Mouse (Mus musculus): ENCODE data around the gene Clnk. TPM values are rescaled to one million over a fixed set of nuclear protein-coding genes. Genes with fewer than 3 reads are reported as not detected.

Clnk gene
- total and polyA plus RNA-seq, 3 experiments, result not detected

- DNase-seq (ENCODE audit: low spot score), result no peak
- Histone ChIP-seq H3K36me3 (replicated peaks) (no peaks in the 10 kb centered on the region), H3K9me3 (replicated peaks) (peaks cover 18% of the 10 kb centered on the region), H3K4me3 (ENCODE audit: low read depth, low read length) (no peak overlapping the region), H3K27me3 (ENCODE audit: insufficient read depth, low read length) (no peaks in the 10 kb centered on the region), H3K4me1 (ENCODE audit: insufficient read depth, low read depth, low read length) (no peaks in the 10 kb centered on the region)
- TF ChIP-seq GATA1 (IDR thresholded peaks at IDR 0.05; ENCODE audit: borderline replicate concordance, low read length) (no peak), TAL1 (conservative IDR thresholded peaks at IDR 0.05; ENCODE audit: low read depth, low read length) (no peak), POLR2AphosphoS5 (IDR thresholded peaks at IDR 0.05; ENCODE audit: insufficient replicate concordance, low read depth, low read length) (no peak), GATA2 (IDR thresholded peaks at IDR 0.05; ENCODE audit: borderline replicate concordance, low read depth, low read length) (no peak), CTCF (IDR thresholded peaks at IDR 0.05; ENCODE audit: low read depth, low read length) (no peak)
- ATAC-seq (ENCODE audit: extremely low read depth, insufficient number of reproducible peaks, low FRiP score, poor library complexity, severe bottlenecking), result no peak
Measured at GRCm38 (mm10) chr5:38874931-38875330, 1.7 kb downstream of the Clnk start.

- no peak overlapping the region for H3K4me3 ChIP-seq (ENCODE audit: low read depth, low read length)
- no peak for TF ChIP-seq GATA1 (IDR thresholded peaks at IDR 0.05; ENCODE audit: borderline replicate concordance, low read length)
- TF ChIP-seq GATA2 (IDR thresholded peaks at IDR 0.05; ENCODE audit: borderline replicate concordance, low read depth, low read length), result no peak
- H3K4me1 ChIP-seq (ENCODE audit: insufficient read depth, low read depth, low read length), result no peaks in the 10 kb centered on the region
- no peak for ATAC-seq (ENCODE audit: extremely low read depth, insufficient number of reproducible peaks, low FRiP score, poor library complexity, severe bottlenecking)
- DNase-seq (ENCODE audit: low spot score), result no peak
- no peaks in the 10 kb centered on the region for H3K36me3 ChIP-seq (replicated peaks)
- H3K27me3 ChIP-seq (ENCODE audit: insufficient read depth, low read length), result no peaks in the 10 kb centered on the region
- peaks cover 18% of the 10 kb centered on the region for H3K9me3 ChIP-seq (replicated peaks)
Measured at GRCm38 (mm10) chr5:38872906-38873305, 3.7 kb downstream of the Clnk start.

- Histone ChIP-seq H3K4me1 (ENCODE audit: insufficient read depth, low read depth, low read length) (no peaks in the 10 kb centered on the region), H3K36me3 (replicated peaks) (no peaks in the 10 kb centered on the region), H3K9me3 (replicated peaks) (peaks cover 16% of the 10 kb centered on the region), H3K27me3 (ENCODE audit: insufficient read depth, low read length) (no peaks in the 10 kb centered on the region), H3K4me3 (ENCODE audit: low read depth, low read length) (no peak overlapping the region)
- DNase-seq (ENCODE audit: low spot score) (no peak), ATAC-seq (ENCODE audit: extremely low read depth, insufficient number of reproducible peaks, low FRiP score, poor library complexity, severe bottlenecking) (no peak)
- TF ChIP-seq CTCF (IDR thresholded peaks at IDR 0.05; ENCODE audit: low read depth, low read length) (no peak), GATA2 (IDR thresholded peaks at IDR 0.05; ENCODE audit: borderline replicate concordance, low read depth, low read length) (no peak), GATA1 (IDR thresholded peaks at IDR 0.05; ENCODE audit: borderline replicate concordance, low read length) (no peak), TAL1 (conservative IDR thresholded peaks at IDR 0.05; ENCODE audit: low read depth, low read length) (no peak), POLR2AphosphoS5 (IDR thresholded peaks at IDR 0.05; ENCODE audit: insufficient replicate concordance, low read depth, low read length) (no peak)
Measured at GRCm38 (mm10) chr5:38871591-38871990, 5.0 kb downstream of the Clnk start.

GRCm38 (mm10) chr5:38870485-38870884 lies 6.1 kb downstream of the Clnk start:
- ATAC-seq (ENCODE audit: extremely low read depth, insufficient number of reproducible peaks, low FRiP score, poor library complexity, severe bottlenecking) (no peak), DNase-seq (ENCODE audit: low spot score) (no peak)
- no peaks in the 10 kb centered on the region for H3K4me1 ChIP-seq (ENCODE audit: insufficient read depth, low read depth, low read length)
- TF ChIP-seq GATA1 (IDR thresholded peaks at IDR 0.05; ENCODE audit: borderline replicate concordance, low read length) (no peak), POLR2AphosphoS5 (IDR thresholded peaks at IDR 0.05; ENCODE audit: insufficient replicate concordance, low read depth, low read length) (no peak), GATA2 (IDR thresholded peaks at IDR 0.05; ENCODE audit: borderline replicate concordance, low read depth, low read length) (no peak), TAL1 (conservative IDR thresholded peaks at IDR 0.05; ENCODE audit: low read depth, low read length) (no peak), CTCF (IDR thresholded peaks at IDR 0.05; ENCODE audit: low read depth, low read length) (no peak)
- no peak overlapping the region for H3K4me3 ChIP-seq (ENCODE audit: low read depth, low read length)
- H3K36me3 ChIP-seq (replicated peaks), result no peaks in the 10 kb centered on the region
- H3K27me3 ChIP-seq (ENCODE audit: insufficient read depth, low read length), result no peaks in the 10 kb centered on the region
- peaks cover 14% of the 10 kb centered on the region for H3K9me3 ChIP-seq (replicated peaks)

GRCm38 (mm10) chr5:38869976-38870375 lies 6.6 kb downstream of the Clnk start:
- TF ChIP-seq CTCF (IDR thresholded peaks at IDR 0.05; ENCODE audit: low read depth, low read length), result no peak
- no peak for TF ChIP-seq TAL1 (conservative IDR thresholded peaks at IDR 0.05; ENCODE audit: low read depth, low read length)
- TF ChIP-seq GATA2 (IDR thresholded peaks at IDR 0.05; ENCODE audit: borderline replicate concordance, low read depth, low read length), result no peak
- TF ChIP-seq GATA1 (IDR thresholded peaks at IDR 0.05; ENCODE audit: borderline replicate concordance, low read length), result no peak
- no peak for TF ChIP-seq POLR2AphosphoS5 (IDR thresholded peaks at IDR 0.05; ENCODE audit: insufficient replicate concordance, low read depth, low read length)
- DNase-seq (ENCODE audit: low spot score) (no peak), ATAC-seq (ENCODE audit: extremely low read depth, insufficient number of reproducible peaks, low FRiP score, poor library complexity, severe bottlenecking) (no peak)
- H3K27me3 ChIP-seq (ENCODE audit: insufficient read depth, low read length), result no peaks in the 10 kb centered on the region
- no peaks in the 10 kb centered on the region for H3K36me3 ChIP-seq (replicated peaks)
- H3K4me1 ChIP-seq (ENCODE audit: insufficient read depth, low read depth, low read length), result no peaks in the 10 kb centered on the region
- peaks cover 14% of the 10 kb centered on the region for H3K9me3 ChIP-seq (replicated peaks)
- no peak overlapping the region for H3K4me3 ChIP-seq (ENCODE audit: low read depth, low read length)

- Histone ChIP-seq H3K4me1 (ENCODE audit: insufficient read depth, low read depth, low read length) (no peaks in the 10 kb centered on the region), H3K27me3 (ENCODE audit: insufficient read depth, low read length) (no peaks in the 10 kb centered on the region), H3K9me3 (replicated peaks) (peaks cover 3% of the 10 kb centered on the region), H3K36me3 (replicated peaks) (no peaks in the 10 kb centered on the region), H3K4me3 (ENCODE audit: low read depth, low read length) (no peak overlapping the region)
- DNase-seq (ENCODE audit: low spot score), result no peak
- TF ChIP-seq POLR2AphosphoS5 (IDR thresholded peaks at IDR 0.05; ENCODE audit: insufficient replicate concordance, low read depth, low read length), result no peak
- TF ChIP-seq GATA1 (IDR thresholded peaks at IDR 0.05; ENCODE audit: borderline replicate concordance, low read length), result no peak
- TF ChIP-seq GATA2 (IDR thresholded peaks at IDR 0.05; ENCODE audit: borderline replicate concordance, low read depth, low read length), result no peak
- TF ChIP-seq TAL1 (conservative IDR thresholded peaks at IDR 0.05; ENCODE audit: low read depth, low read length), result no peak
- no peak for TF ChIP-seq CTCF (IDR thresholded peaks at IDR 0.05; ENCODE audit: low read depth, low read length)
- ATAC-seq (ENCODE audit: extremely low read depth, insufficient number of reproducible peaks, low FRiP score, poor library complexity, severe bottlenecking), result no peak
Measured at GRCm38 (mm10) chr5:38864624-38865023, 12.0 kb downstream of the Clnk start.

- no peaks in the 10 kb centered on the region for H3K36me3 ChIP-seq (replicated peaks)
- TF ChIP-seq CTCF (IDR thresholded peaks at IDR 0.05; ENCODE audit: low read depth, low read length) (no peak), GATA2 (IDR thresholded peaks at IDR 0.05; ENCODE audit: borderline replicate concordance, low read depth, low read length) (no peak), POLR2AphosphoS5 (IDR thresholded peaks at IDR 0.05; ENCODE audit: insufficient replicate concordance, low read depth, low read length) (no peak), TAL1 (conservative IDR thresholded peaks at IDR 0.05; ENCODE audit: low read depth, low read length) (no peak), GATA1 (IDR thresholded peaks at IDR 0.05; ENCODE audit: borderline replicate concordance, low read length) (no peak)
- peaks cover 7% of the 10 kb centered on the region for H3K9me3 ChIP-seq (replicated peaks)
- no peaks in the 10 kb centered on the region for H3K4me1 ChIP-seq (ENCODE audit: insufficient read depth, low read depth, low read length)
- no peak overlapping the region for H3K4me3 ChIP-seq (ENCODE audit: low read depth, low read length)
- no peak for DNase-seq (ENCODE audit: low spot score)
- no peak for ATAC-seq (ENCODE audit: extremely low read depth, insufficient number of reproducible peaks, low FRiP score, poor library complexity, severe bottlenecking)
- no peaks in the 10 kb centered on the region for H3K27me3 ChIP-seq (ENCODE audit: insufficient read depth, low read length)
Measured at GRCm38 (mm10) chr5:38863029-38863428, 13.6 kb downstream of the Clnk start.

Data from G1E (cell line).